Mouse (Mus musculus) liver, embryonic 16.5 days (tissue): Measurements from ENCODE around the gene Slc12a9. TPM values are rescaled to one million over a fixed set of nuclear protein-coding genes. Genes with fewer than 3 reads are reported as not detected.

Experiments used
- ATAC-seq: fragments of 200-750 bp; cut with Nextera tagmentation; 2 replicates; pipeline ENCODE4 v1.8.0; 2017; ENCODE audit warnings: low read depth, mild to moderate bottlenecking, moderate number of reproducible peaks, moderate library complexity
- H3K27ac ChIP-seq: fragments of 300-500 bp; sonication (generic); 2 replicates; pipeline ENCODE4 v1.5.1; 2014; ENCODE audit warnings: mild to moderate bottlenecking, low read length
- H3K27me3 ChIP-seq: fragments of 300-500 bp; sonication (generic); 2 replicates; pipeline ENCODE4 v1.6.1; 2014; ENCODE audit warnings: low read depth, low read length, mixed read lengths; ENCODE audit not compliant: control insufficient read depth, insufficient read depth
- H3K36me3 ChIP-seq: fragments of 300-500 bp; sonication (generic); 2 replicates; pipeline ENCODE4 v1.6.1; 2014; ENCODE audit warnings: mild to moderate bottlenecking; ENCODE audit not compliant: control insufficient read depth, insufficient read depth
- H3K4me1 ChIP-seq: fragments of 300-500 bp; sonication (generic); 2 replicates; pipeline ENCODE4 v1.6.1; 2014; ENCODE audit warnings: low read depth, low read length, mixed read lengths; ENCODE audit not compliant: control insufficient read depth
- H3K4me2 ChIP-seq: fragments of 300-500 bp; sonication (generic); 2 replicates; pipeline ENCODE4 v1.6.1; 2014; ENCODE audit warnings: low read depth, low read length, mixed read lengths
- H3K4me3 ChIP-seq: fragments of 300-500 bp; sonication (generic); 2 replicates; pipeline ENCODE4 v1.5.1; 2014; ENCODE audit warnings: low read depth, mild to moderate bottlenecking, low read length
- H3K9ac ChIP-seq: fragments of 300-500 bp; sonication (generic); 2 replicates; pipeline ENCODE4 v1.6.1; 2014; ENCODE audit warnings: low read depth, low read length
- H3K9me3 ChIP-seq: fragments of 300-500 bp; sonication (generic); replicated peaks from 2 replicates; pipeline ENCODE4 v1.6.1; 2016; ENCODE audit warnings: low read length; ENCODE audit not compliant: control insufficient read depth
- WGBS: fragments of 180-500 bp; shearing (Covaris S2); extraction: QIAGEN DNeasy Blood & Tissue Kit; methylation state at CpG from one replicate; pipeline ENCODE4 v1.1.7; 2014; ENCODE audit not compliant: insufficient replicate concordance; 5-methylcytosine and 5-hydroxymethylcytosine counted together
- polyA plus RNA-seq: library from polyadenylated mRNA; unstranded; fragments of >200 nt; fragmentation: Nextera tagmentation; extraction: Ambion mirVana; gene quantifications from 2 replicates; pipeline ENCODE4 v1.2.1, GENCODE M21; 2015

The Slc12a9 gene
- polyA plus RNA-seq, 1 experiment from 2014 or later, result 3.0 TPM

DNA sequence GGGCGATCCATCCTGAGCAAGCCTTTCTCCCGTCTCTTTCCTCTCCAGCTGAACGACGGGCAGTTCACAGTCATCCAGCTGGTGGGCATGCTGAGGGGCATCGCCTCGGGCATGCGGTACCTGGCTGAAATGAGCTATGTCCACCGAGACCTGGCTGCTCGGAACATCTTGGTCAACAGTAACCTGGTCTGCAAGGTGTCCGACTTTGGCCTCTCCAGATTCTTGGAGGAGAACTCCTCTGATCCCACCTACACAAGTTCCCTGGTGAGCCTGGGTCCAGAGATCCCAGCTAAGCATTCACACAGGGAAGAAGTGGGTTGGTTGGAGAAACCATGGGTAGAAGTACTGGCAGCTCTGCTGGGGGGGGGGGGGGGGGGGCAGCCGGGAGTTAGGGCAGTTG lies 36.3 kb upstream of the Slc12a9 start:
- H3K4me1 ChIP-seq, result no peaks in the 10 kb centered on the region
- no peak for ATAC-seq
- no peak overlapping the region for H3K4me2 ChIP-seq
- H3K9me3 ChIP-seq, result no peaks in the 10 kb centered on the region
- no peak overlapping the region for H3K27ac ChIP-seq
- H3K4me3 ChIP-seq, result no peak overlapping the region
- 72% methylated on average over 10 of the region's 11 CpGs for WGBS
- H3K36me3 ChIP-seq, result peaks cover 3% of the 10 kb centered on the region
- no peaks in the 10 kb centered on the region for H3K27me3 ChIP-seq
- no peak overlapping the region for H3K9ac ChIP-seq

DNA sequence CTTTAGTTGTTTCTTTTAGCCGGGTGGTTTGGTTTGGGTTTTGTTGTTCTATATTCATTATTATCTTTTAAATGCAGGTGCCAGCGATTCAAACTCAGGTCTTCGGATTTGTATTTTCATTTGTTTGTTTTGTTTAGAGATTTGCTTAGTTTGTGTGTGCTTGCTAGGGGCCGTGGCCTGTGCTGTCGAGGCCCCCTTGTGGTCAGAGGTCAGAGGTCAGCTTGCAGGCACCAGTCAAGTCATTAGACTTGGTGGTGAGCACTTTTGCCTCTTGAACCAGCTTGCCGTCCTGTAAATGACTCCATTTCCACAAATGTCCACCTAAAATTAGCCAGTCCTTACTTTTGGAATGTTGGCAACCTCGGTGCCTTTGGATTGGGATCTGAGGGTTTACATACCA lies 25.0 kb upstream of the Slc12a9 start:
- Histone ChIP-seq H3K4me3 (no peak overlapping the region), H3K27ac (no peak overlapping the region), H3K4me2 (no peak overlapping the region), H3K9ac (no peak overlapping the region), H3K4me1 (no peaks in the 10 kb centered on the region), H3K27me3 (no peaks in the 10 kb centered on the region), H3K9me3 (no peaks in the 10 kb centered on the region), H3K36me3 (peaks cover 8% of the 10 kb centered on the region)
- ATAC-seq, result no peak
- 29% methylated on average over 7 of the region's 7 CpGs for WGBS

DNA sequence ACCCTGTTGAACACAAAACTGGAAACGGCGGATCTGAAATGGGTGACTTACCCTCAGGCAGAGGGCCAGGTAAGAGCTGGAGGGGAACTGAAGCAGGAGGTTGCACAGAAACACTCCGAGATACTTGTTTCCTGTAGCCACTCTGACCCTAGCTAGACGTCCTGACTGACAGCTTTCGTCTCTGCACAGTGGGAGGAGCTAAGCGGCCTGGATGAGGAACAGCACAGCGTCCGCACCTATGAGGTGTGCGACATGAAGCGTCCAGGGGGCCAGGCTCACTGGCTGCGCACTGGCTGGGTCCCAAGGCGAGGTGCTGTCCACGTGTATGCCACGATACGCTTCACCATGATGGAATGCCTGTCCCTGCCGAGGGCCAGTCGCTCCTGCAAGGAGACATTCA lies 20.7 kb upstream of the Slc12a9 start:
- H3K27me3 ChIP-seq, result peaks cover 28% of the 10 kb centered on the region
- no peaks in the 10 kb centered on the region for H3K4me1 ChIP-seq
- no peaks in the 10 kb centered on the region for H3K36me3 ChIP-seq
- H3K9me3 ChIP-seq, result no peaks in the 10 kb centered on the region
- ATAC-seq, result no peak
- no peak overlapping the region for H3K9ac ChIP-seq
- H3K4me3 ChIP-seq, result no peak overlapping the region
- H3K27ac ChIP-seq, result no peak overlapping the region
- WGBS, result 64% methylated on average over 17 of the region's 17 CpGs
- H3K4me2 ChIP-seq, result no peak overlapping the region

DNA sequence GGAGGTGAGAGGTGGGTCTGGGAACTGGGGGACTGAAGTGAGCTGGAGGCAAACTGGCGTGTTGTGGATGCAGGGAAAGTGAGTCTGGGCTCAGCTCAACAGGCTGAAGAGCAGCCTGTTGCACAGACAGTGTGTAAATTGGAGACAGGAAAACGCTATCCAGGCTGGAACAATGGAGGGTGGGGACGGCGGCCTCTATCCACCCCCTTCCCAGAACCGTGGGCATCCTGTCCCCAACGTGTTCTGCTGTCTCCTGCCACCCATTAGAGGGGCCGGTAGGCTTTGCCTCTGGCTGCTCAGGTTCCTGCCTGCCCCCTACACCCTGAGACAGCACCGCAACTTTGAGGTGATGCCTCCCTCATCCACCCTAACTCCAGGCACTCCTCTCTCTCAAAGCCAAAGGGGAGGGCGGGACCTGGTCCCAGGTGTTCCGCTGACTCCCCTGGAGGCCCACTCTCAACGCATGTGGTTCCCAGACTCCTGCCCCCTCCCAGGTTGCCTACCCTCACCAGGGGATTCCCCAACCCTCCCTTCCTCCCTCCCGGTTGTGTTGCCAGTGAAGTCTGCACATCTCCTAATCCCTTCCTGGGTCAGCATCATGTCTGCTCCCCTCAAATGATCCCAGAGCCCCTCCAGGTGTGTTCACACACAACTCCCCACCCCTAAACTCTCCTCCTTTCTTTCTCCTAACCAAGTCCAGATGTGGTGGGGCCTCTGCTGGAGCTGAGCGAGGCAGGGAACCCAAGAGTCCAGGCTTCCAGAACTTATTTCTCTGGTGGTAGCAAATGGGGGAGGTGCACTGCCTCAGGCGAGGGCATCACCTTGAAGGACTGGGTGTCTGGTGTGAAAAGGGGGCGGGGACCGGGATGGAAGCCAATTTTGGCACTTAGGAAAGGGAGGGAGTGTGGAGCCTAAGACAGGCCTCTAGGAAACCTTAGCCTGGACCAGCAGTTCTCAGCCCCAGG lies 18.9 kb upstream of the Slc12a9 start:
- H3K4me1 ChIP-seq, result peaks cover 2% of the 10 kb centered on the region; the same call in 1 of the 2 replicates
- H3K4me3 ChIP-seq, result peak overlapping the region; percentile 57
- H3K9ac ChIP-seq, result no peak overlapping the region
- H3K27ac ChIP-seq, result no peak overlapping the region
- no peaks in the 10 kb centered on the region for H3K36me3 ChIP-seq
- H3K9me3 ChIP-seq, result no peaks in the 10 kb centered on the region
- peaks cover 44% of the 10 kb centered on the region for H3K27me3 ChIP-seq
- WGBS, result 33% methylated on average over 16 of the region's 16 CpGs
- ATAC-seq, result no peak
- peak overlapping the region; percentile 47 for H3K4me2 ChIP-seq

DNA sequence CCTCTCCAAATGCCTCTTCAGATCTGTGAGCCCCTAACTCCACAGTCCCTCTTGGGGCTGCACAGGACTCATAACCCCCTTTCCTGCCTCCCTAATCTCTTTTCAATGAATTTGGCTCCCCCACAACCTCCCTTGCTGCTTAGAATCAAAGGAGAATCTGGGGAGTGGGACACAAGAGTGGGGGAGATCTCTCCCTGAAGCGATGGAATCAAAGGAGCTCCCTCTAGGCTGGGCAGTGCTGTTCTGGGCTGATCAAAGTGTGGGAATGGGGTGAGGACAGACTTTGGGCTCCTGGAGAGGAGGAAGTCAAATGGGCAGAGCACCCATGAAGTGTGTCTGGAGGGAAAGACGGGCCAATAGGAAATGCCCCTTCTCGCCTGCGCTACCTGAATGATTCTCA lies 18.0 kb upstream of the Slc12a9 start:
- no peak for ATAC-seq
- H3K9me3 ChIP-seq, result no peaks in the 10 kb centered on the region
- peaks cover 2% of the 10 kb centered on the region; the same call in 1 of the 2 replicates for H3K4me1 ChIP-seq
- peak overlapping the region; percentile 57 for H3K4me3 ChIP-seq
- peak overlapping the region; percentile 11 for H3K9ac ChIP-seq
- no peak overlapping the region for H3K27ac ChIP-seq
- peaks cover 47% of the 10 kb centered on the region for H3K27me3 ChIP-seq
- peak overlapping the region; percentile 47 for H3K4me2 ChIP-seq
- 41% methylated on average over 4 of the region's 4 CpGs for WGBS
- no peaks in the 10 kb centered on the region for H3K36me3 ChIP-seq

DNA sequence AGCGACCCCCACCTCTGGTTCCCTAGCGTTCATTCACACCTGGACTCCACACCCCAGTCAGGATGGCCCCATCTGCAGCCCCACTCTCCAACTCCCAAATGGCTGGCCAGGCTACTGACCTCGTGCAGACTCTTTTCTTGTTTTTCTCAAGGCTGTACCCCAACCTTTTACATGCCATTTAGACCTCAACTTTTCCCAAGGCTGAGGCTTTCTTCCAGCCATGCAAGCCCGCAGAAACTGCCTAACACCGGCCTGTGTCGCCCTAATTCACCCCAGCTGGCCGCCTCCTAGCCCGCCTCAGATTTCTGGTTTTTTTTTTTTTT lies 17.6 kb upstream of the Slc12a9 start:
- WGBS, result 20% methylated on average over 8 of the region's 8 CpGs
- Histone ChIP-seq H3K4me1 (peaks cover 2% of the 10 kb centered on the region; the same call in 1 of the 2 replicates), H3K36me3 (no peaks in the 10 kb centered on the region), H3K9ac (peak overlapping the region; percentile 4), H3K4me3 (peak overlapping the region; percentile 57), H3K27me3 (peaks cover 47% of the 10 kb centered on the region), H3K4me2 (peak overlapping the region; percentile 47), H3K9me3 (no peaks in the 10 kb centered on the region), H3K27ac (no peak overlapping the region)
- no peak for ATAC-seq

DNA sequence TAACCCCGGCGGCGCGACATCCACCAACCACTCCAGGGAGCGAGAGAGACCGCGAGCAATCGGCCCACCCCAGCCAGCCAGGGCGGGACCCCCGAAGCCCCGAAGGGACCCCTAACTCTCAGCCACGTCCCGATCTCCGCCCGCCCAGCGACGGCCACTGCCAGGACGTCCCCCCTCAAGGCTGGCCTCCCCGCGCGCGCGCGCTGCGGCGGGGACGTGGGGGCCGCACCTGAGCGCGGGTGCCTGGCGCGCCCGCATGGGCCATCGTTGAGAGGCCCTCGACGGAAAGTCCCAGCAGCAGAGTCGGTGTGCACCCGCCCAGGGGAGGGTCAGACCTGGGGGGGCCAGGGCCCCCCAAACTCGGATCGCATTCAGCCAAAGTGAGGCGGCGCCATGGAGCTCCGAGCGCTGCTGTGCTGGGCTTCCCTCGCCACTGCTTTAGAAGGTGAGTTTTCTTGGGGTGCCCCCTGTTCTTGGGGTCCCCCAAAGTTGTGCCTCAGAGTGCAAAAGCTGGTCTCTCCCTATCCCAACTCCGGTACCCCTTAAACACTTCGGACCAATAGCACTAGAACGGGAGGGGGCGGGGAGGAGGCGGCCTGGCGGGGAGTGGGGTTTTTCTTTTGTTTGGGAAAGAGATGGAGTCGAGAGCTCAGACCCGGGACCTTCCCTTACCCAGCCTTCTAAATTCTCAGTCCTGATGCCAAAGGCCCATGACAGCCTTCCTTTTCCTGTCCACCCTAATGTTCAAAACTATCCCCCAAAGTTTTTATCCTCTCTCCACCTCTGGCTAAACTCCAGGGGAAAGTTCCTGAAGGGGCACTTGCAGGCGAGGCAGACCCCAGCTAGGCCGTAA lies 17.0 kb upstream of the Slc12a9 start:
- H3K4me3 ChIP-seq, result peak overlapping the region; percentile 57
- peak; percentile 4; the same call in 1 of the 2 replicates for ATAC-seq
- H3K9me3 ChIP-seq, result no peaks in the 10 kb centered on the region
- H3K27me3 ChIP-seq, result peaks cover 47% of the 10 kb centered on the region
- H3K36me3 ChIP-seq, result no peaks in the 10 kb centered on the region
- H3K4me2 ChIP-seq, result peak overlapping the region; percentile 47
- 3% methylated on average over 55 of the region's 55 CpGs for whole genome bisulfite sequencing
- H3K4me1 ChIP-seq, result peaks cover 2% of the 10 kb centered on the region; the same call in 1 of the 2 replicates
- peak overlapping the region; percentile 67 for H3K27ac ChIP-seq
- peak overlapping the region; percentile 64 for H3K9ac ChIP-seq

DNA sequence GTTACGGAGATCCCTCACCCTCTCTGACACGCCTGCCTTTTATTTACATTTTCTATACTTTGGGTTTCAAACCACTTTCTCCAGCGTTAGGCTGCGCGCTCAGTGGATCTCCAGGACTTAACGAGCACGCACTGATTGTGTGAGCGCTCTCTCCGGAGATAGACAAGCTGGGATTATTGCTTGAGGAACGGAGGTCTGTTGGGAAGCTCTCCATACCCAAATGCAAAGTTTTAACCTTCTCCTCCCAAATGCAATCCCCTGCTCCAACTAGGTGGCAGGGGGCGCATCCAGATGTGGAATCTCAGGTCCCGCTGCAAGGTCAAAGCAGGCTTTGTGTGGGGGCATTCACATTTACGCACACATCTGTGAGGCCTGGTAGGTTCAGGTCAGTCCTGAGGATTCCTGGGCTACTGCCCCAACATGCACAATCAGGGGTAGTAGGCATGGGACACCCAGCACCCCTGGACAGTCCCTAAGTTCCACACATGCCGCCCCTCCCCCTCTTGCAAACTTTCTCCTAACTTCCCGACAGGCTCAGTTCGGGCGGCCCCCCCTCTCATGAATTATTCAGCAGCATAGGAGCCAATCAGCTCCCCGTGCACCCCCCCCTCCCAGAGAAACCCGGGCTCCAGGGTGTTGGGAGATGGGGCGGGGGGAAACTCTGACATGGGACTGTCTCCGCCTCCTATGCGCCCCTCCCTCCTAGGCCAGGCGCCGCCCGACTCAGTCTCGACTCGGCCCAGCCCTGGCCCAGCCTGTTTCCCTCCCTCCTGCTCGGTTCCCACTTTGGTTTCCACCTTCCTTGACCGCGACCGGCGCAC lies 16.2 kb upstream of the Slc12a9 start, which contains the start of gene Ephb4:
Ephb4 (plus strand) TSS at position 726 of the 821 bp plus-strand sequence.
- Histone ChIP-seq H3K27me3 (peaks cover 47% of the 10 kb centered on the region), H3K9ac (peak within 1 kb of the TSS; percentile 64), H3K4me2 (peak within 1 kb of the TSS; percentile 47), H3K9me3 (no peaks in the 10 kb centered on the region), H3K36me3 (no peaks in the 10 kb centered on the region), H3K4me3 (peak within 1 kb of the TSS; percentile 57), H3K27ac (peak within 1 kb of the TSS; percentile 67), H3K4me1 (peaks cover 4% of the 10 kb centered on the region)
- ATAC-seq, result peak; percentile 85
- WGBS, result 1% methylated on average over 32 of the region's 32 CpGs
